ENCODE assay signal across 20 mouse cellular contexts in the genomic region with DNA sequence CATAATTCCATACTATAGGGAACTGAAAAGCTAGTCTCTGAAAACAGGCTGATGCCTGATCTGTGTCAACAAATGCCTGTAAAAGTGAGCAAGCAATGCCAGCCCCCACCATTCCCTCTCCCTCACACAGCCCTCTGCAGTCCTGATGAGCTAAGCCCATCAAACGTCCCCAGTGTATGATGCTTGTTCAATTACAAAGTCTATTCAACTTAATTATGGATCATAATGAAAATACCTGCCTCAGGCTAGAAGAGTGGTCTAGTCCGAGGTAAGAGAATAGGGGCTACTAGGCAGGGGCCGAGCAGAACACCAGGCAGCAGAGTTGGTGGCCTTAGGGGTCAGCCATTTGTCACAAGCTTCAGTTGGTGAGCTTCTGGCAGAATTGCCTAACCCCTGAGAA.
DNase-seq lines count a peak whose midpoint lies in the region; ATAC-seq and TF ChIP-seq lines count a peak whose summit lies in the region.
"Had no signal": no experiment of that assay in that cellular context is flagged by ENCODE, and none has a peak within 500 bp of the region (broad histone marks: within the 10 kb centered on the region; RNA-seq: fewer than 3 reads in every experiment).

No protein-coding gene starts in this region.

- no peaks in the 10 kb centered on the region for H3K9me3 ChIP-seq in neural tube, embryonic 13.5 days
- H3K9me3 ChIP-seq in midbrain, embryonic 16.5 days (replicated peaks; ENCODE audit: control insufficient read depth, low read length, poor library complexity, severe bottlenecking), result no peaks in the 10 kb centered on the region
- no peaks in the 10 kb centered on the region for H3K9me3 ChIP-seq in intestine, embryonic 16.5 days (ENCODE audit: control insufficient read depth, low read length)
- H3K9me3 ChIP-seq in liver, postnatal 0 days (ENCODE audit: low read length), result no peaks in the 10 kb centered on the region
- H3K9me3 ChIP-seq: heart, embryonic 15.5 days; limb, embryonic 15.5 days; liver, embryonic 15.5 days had no signal

- no peak overlapping the region for H3K9ac ChIP-seq in neural tube, embryonic 13.5 days
- H3K9ac ChIP-seq in midbrain, embryonic 16.5 days (ENCODE audit: low read depth, low read length), result no peak overlapping the region
- no peak overlapping the region for H3K9ac ChIP-seq in intestine, embryonic 16.5 days (ENCODE audit: low read depth, low read length)
- no peak overlapping the region for H3K9ac ChIP-seq in liver, postnatal 0 days (replicated peaks)
- H3K9ac ChIP-seq: heart, embryonic 15.5 days; limb, embryonic 15.5 days; liver, embryonic 15.5 days had no signal

- 30% methylated on average over 3 of the region's 3 CpGs for WGBS in neural tube, embryonic 13.5 days
- whole genome bisulfite sequencing in midbrain, embryonic 16.5 days, result 31% methylated on average over 3 of the region's 3 CpGs
- 45% methylated on average over 3 of the region's 3 CpGs for WGBS in intestine, embryonic 16.5 days
- 44% methylated on average over 3 of the region's 3 CpGs for WGBS in liver, postnatal 0 days (ENCODE audit: insufficient replicate concordance)

- H3K4me1 ChIP-seq in neural tube, embryonic 13.5 days (replicated peaks), result peaks cover 7% of the 10 kb centered on the region; the same call in 1 of the 2 replicates
- no peaks in the 10 kb centered on the region for H3K4me1 ChIP-seq in midbrain, embryonic 16.5 days (ENCODE audit: control insufficient read depth, insufficient read depth, low read length)
- H3K4me1 ChIP-seq in intestine, embryonic 16.5 days (ENCODE audit: control insufficient read depth, insufficient read depth, low read length), result no peaks in the 10 kb centered on the region
- no peaks in the 10 kb centered on the region for H3K4me1 ChIP-seq in liver, postnatal 0 days (ENCODE audit: insufficient read depth)
- H3K4me1 ChIP-seq: heart, embryonic 15.5 days; limb, embryonic 15.5 days; liver, embryonic 15.5 days had no signal

- peak; percentile 9 for DNase-seq in embryo, embryonic 11 days
- no peak for DNase-seq in embryo, embryonic 10 days (ENCODE audit: low spot score)
- no peak for DNase-seq in neural tube, embryonic 10.5 days (ENCODE audit: extremely low spot score, low spot score)
- DNase-seq in cerebellum, adult 9-10 months, result no peak
- no peak for DNase-seq in liver, postnatal 0 days
- DNase-seq: adrenal gland, adult 2 months; cerebellum, postnatal 10 days; gastrocnemius, postnatal 25 days; kidney, adult 11 months; kidney, postnatal 10 days; lung, postnatal 10 days; right cerebral cortex, adult 18-20 months had no signal

- no peaks in the 10 kb centered on the region for H3K36me3 ChIP-seq in neural tube, embryonic 13.5 days
- no peaks in the 10 kb centered on the region for H3K36me3 ChIP-seq in midbrain, embryonic 16.5 days (ENCODE audit: control insufficient read depth, insufficient read depth, low read length)
- no peaks in the 10 kb centered on the region for H3K36me3 ChIP-seq in intestine, embryonic 16.5 days (ENCODE audit: control insufficient read depth, insufficient read depth, low read length)
- H3K36me3 ChIP-seq in liver, postnatal 0 days (replicated peaks; ENCODE audit: insufficient read depth, low read length), result no peaks in the 10 kb centered on the region
- H3K36me3 ChIP-seq: heart, embryonic 15.5 days; limb, embryonic 15.5 days; liver, embryonic 15.5 days had no signal

- no peak overlapping the region for H3K27ac ChIP-seq in neural tube, embryonic 13.5 days (replicated peaks)
- no peak overlapping the region for H3K27ac ChIP-seq in midbrain, embryonic 16.5 days (ENCODE audit: low read length)
- H3K27ac ChIP-seq in intestine, embryonic 16.5 days (ENCODE audit: low read length), result no peak overlapping the region
- H3K27ac ChIP-seq in liver, postnatal 0 days (ENCODE audit: low read depth), result no peak overlapping the region
- H3K27ac ChIP-seq: heart, embryonic 15.5 days; limb, embryonic 15.5 days; liver, embryonic 15.5 days had no signal

- TF ChIP-seq CTCF in liver, postnatal 0 days (IDR thresholded peaks at IDR 0.05; ENCODE audit: low read depth), result no peak

- peak; percentile 77 for ATAC-seq in neural tube, embryonic 13.5 days (ENCODE audit: low read depth)
- ATAC-seq in midbrain, embryonic 16.5 days, result peak; percentile 32; the same call in 1 of the 2 replicates
- no peak for ATAC-seq in intestine, embryonic 16.5 days
- ATAC-seq in liver, postnatal 0 days, result no peak
- ATAC-seq: forebrain, embryonic 16.5 days had no signal

- H3K4me3 ChIP-seq in neural tube, embryonic 13.5 days, result no peak overlapping the region
- no peak overlapping the region for H3K4me3 ChIP-seq in midbrain, embryonic 16.5 days (ENCODE audit: low read depth, low read length)
- H3K4me3 ChIP-seq in intestine, embryonic 16.5 days (ENCODE audit: low read length), result no peak overlapping the region
- H3K4me3 ChIP-seq in liver, postnatal 0 days (ENCODE audit: low read depth, low read length), result no peak overlapping the region
- H3K4me3 ChIP-seq: erythroblast, embryonic 14.5 days; heart, embryonic 15.5 days; limb, embryonic 15.5 days; liver, embryonic 15.5 days had no signal

- no peak for TF ChIP-seq EP300 in liver, postnatal 0 days (IDR thresholded peaks at IDR 0.05; ENCODE audit: low read depth)

- H3K27me3 ChIP-seq in neural tube, embryonic 13.5 days, result no peaks in the 10 kb centered on the region
- no peaks in the 10 kb centered on the region for H3K27me3 ChIP-seq in midbrain, embryonic 16.5 days (ENCODE audit: control insufficient read depth, insufficient read depth, low read depth, low read length)
- H3K27me3 ChIP-seq in intestine, embryonic 16.5 days (replicated peaks; ENCODE audit: control insufficient read depth, insufficient read depth, low read length), result no peaks in the 10 kb centered on the region
- no peaks in the 10 kb centered on the region for H3K27me3 ChIP-seq in liver, postnatal 0 days (ENCODE audit: insufficient read depth, low read length)
- H3K27me3 ChIP-seq: heart, embryonic 15.5 days; limb, embryonic 15.5 days; liver, embryonic 15.5 days had no signal

- no peak overlapping the region for H3K4me2 ChIP-seq in neural tube, embryonic 13.5 days
- no peak overlapping the region for H3K4me2 ChIP-seq in midbrain, embryonic 16.5 days (ENCODE audit: low read length)
- no peak overlapping the region for H3K4me2 ChIP-seq in intestine, embryonic 16.5 days (ENCODE audit: low read depth, low read length)
- no peak overlapping the region for H3K4me2 ChIP-seq in liver, postnatal 0 days (ENCODE audit: low read depth, low read length)
- H3K4me2 ChIP-seq: heart, embryonic 15.5 days; limb, embryonic 15.5 days; liver, embryonic 15.5 days had no signal

Comparison
In these comparisons a context has a peak if more than half of its experiments do, and no peak if none do; other contexts are left out.
1. ATAC-seq: peak in neural tube, embryonic 13.5 days (single experiment) and midbrain, embryonic 16.5 days (single experiment); none in intestine, embryonic 16.5 days (single experiment) and liver, postnatal 0 days (single experiment).